Mouse (Mus musculus): ENCODE measurements at regions not wholly inside any gene's neighbourhood (a gene's known extent, or its start where the extent isn't known, plus 50 kb on each side); places are given as distances from the start of the nearest gene placed in this dataset.

GRCm38 (mm10) chr13:69061436-69061835, 62.1 kb upstream of the Adcy2 start:
- TF ChIP-seq CTCF (IDR thresholded peaks at IDR 0.05; ENCODE audit: low read depth) (no peak), EP300 (IDR thresholded peaks at IDR 0.05; ENCODE audit: low read depth) (no peak)
